Mouse (Mus musculus) embryonic fibroblast, embryonic 13.5 days (primary cell): ENCODE data around the gene Kctd12.

Experiments used
- CTCF ChIP-seq: IDR thresholded peaks from 2 replicates; pipeline ENCODE4 v1.5.1; 2011; ENCODE audit warnings: mild to moderate bottlenecking, control low read depth, low read length, moderate library complexity, borderline replicate concordance; ENCODE audit not compliant: insufficient read depth
- POLR2A ChIP-seq: IDR thresholded peaks from 2 replicates; pipeline ENCODE4 v1.6.1; 2011; ENCODE audit warnings: low read depth, mild to moderate bottlenecking, control low read depth, low read length, moderate library complexity

DNA sequence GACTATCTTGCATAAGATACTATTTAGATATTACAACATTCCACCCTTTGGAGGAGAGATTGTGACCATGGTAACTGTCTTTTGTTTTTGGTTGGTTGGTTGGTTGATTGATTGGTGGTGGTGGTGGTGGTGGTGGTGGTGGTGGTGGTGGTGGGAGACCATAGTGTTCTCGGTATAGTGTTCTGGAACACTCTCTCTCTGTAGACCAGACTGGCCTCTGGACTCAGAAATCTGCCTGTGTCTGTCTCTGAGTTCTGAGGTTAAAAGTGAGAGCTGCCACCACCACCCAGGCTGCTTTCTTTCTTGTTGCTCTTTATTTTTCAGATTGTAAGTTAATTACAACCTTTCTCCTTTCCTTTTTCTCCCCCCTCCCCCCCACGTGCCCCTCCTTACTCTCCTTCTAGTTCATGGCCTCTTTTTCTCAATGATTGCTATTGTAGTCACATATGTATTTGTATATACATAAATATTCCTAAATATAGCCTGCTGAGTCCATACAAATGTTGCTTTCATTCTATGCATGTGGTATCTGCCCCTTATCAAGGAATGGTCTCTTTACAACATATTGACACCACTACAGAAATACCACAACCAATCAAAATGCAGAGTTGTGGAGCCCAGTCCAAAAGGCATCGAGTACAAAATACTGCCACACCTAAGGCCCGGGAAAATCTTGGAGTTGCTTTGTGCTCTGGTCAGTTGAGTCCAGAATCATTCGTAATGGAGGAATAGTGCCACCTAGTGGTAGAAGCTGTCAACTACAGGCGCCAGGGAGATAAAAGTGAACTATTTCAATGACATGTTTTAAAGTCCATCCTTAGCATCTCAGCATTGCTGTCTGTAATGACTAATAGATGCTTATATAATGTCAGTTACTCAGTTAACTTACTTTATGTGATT is 12.5 kb upstream of the Kctd12 start:
- TF ChIP-seq CTCF (no peak), POLR2A (no peak)
